Mouse (Mus musculus) MEL (cell line): ENCODE data around the gene Grin2b. TPM values are rescaled to one million over a fixed set of nuclear protein-coding genes. Genes with fewer than 3 reads are reported as not detected.

ENCODE experiments used
- DNase-seq: peaks from one replicate; pipeline ENCODE4 v3.0.0; 2011; ENCODE audit warnings: low read depth, low spot score
- H3K27ac ChIP-seq: 2 replicates; pipeline ENCODE4 v1.5.1; 2012; ENCODE audit warnings: low read depth, mild to moderate bottlenecking, control low read depth, low read length, moderate library complexity; ENCODE audit not compliant: control insufficient read depth
- H3K27me3 ChIP-seq, 2 experiments: fragments of 150-350 bp in 1 of 2; sonication (generic) in 1 of 2; 2 replicates each; pipeline ENCODE4 v1.6.1; 2012; ENCODE audit warnings: low read length in 2 of 2, mild to moderate bottlenecking in 2 of 2, improper control_type of control experiment in 1 of 2, moderate library complexity in 1 of 2; ENCODE audit not compliant: insufficient read depth in 2 of 2, control insufficient read depth in 1 of 2
- H3K36me3 ChIP-seq, 2 experiments: 2 replicates each; pipeline ENCODE4 v1.6.1; 2012 to 2014; ENCODE audit warnings: low read length in 2 of 2, improper control_type of control experiment in 1 of 2, inconsistent platforms in 1 of 2, mild to moderate bottlenecking in 1 of 2; ENCODE audit not compliant: insufficient read depth in 2 of 2, control insufficient read depth in 1 of 2
- H3K4me1 ChIP-seq, 2 experiments: fragments of 150-350 bp in 1 of 2; sonication (generic) in 1 of 2; 2 replicates each; pipeline ENCODE4 v1.6.1; 2012; ENCODE audit warnings: low read length in 2 of 2, improper control_type of control experiment in 1 of 2, mild to moderate bottlenecking in 1 of 2; ENCODE audit not compliant: insufficient read depth in 2 of 2, control insufficient read depth in 1 of 2
- H3K4me3 ChIP-seq, 2 experiments: fragments of 150-350 bp in 1 of 2; sonication (generic) in 1 of 2; 2 replicates each; pipeline ENCODE4 v1.5.1; 2012; ENCODE audit warnings: low read depth in 2 of 2, low read length in 2 of 2, mild to moderate bottlenecking in 2 of 2, moderate library complexity in 2 of 2, control low read depth in 1 of 2, improper control_type of control experiment in 1 of 2; ENCODE audit not compliant: control insufficient read depth in 1 of 2, insufficient read depth in 1 of 2
- H3K79me2 ChIP-seq: 2 replicates; pipeline ENCODE4 v1.6.1; 2012; ENCODE audit warnings: mild to moderate bottlenecking, low read length, moderate library complexity; ENCODE audit not compliant: control insufficient read depth, poor library complexity, insufficient read depth
- H3K9ac ChIP-seq: 2 replicates; pipeline ENCODE4 v1.6.1; 2012; ENCODE audit warnings: low read depth, mild to moderate bottlenecking, control low read depth, low read length, moderate library complexity; ENCODE audit not compliant: control insufficient read depth, poor library complexity, severe bottlenecking
- H3K9me3 ChIP-seq: fragments of 150-350 bp; sonication (generic); replicated peaks from 2 replicates; pipeline ENCODE4 v1.6.1; 2012; ENCODE audit warnings: mild to moderate bottlenecking, low read length, improper control_type of control experiment, moderate library complexity; ENCODE audit not compliant: insufficient read depth
- BHLHE40 ChIP-seq: IDR thresholded peaks from 2 replicates; pipeline ENCODE4 v1.6.1; 2012; ENCODE audit warnings: low read depth, mild to moderate bottlenecking, inconsistent platforms, low read length, improper control_type of control experiment, borderline replicate concordance
- CHD1 ChIP-seq: IDR thresholded peaks from 2 replicates; pipeline ENCODE4 v1.6.1; 2012; ENCODE audit warnings: low read depth, mild to moderate bottlenecking, inconsistent platforms, low read length, improper control_type of control experiment
- CHD2 ChIP-seq: IDR thresholded peaks from 2 replicates; pipeline ENCODE4 v1.6.1; 2011; ENCODE audit warnings: low read length, improper control_type of control experiment
- CTCF ChIP-seq, 3 experiments: IDR thresholded peaks in 2 of 3; conservative IDR thresholded peaks in 1 of 3; 2 replicates each; pipeline ENCODE4 v1.5.1; 2011 to 2012; ENCODE audit warnings: low read length in 3 of 3, low read depth in 2 of 3, mild to moderate bottlenecking in 2 of 3, improper control_type of control experiment in 1 of 3, inconsistent platforms in 1 of 3, mixed read lengths in 1 of 3, moderate library complexity in 1 of 3; ENCODE audit not compliant: control insufficient read depth in 1 of 3, insufficient read depth in 1 of 3, poor library complexity in 1 of 3, severe bottlenecking in 1 of 3
- ELF1 ChIP-seq: IDR thresholded peaks from 2 replicates; pipeline ENCODE4 v1.6.1; 2014; ENCODE audit warnings: low read depth, mild to moderate bottlenecking, inconsistent platforms, low read length, improper control_type of control experiment, moderate library complexity
- ETS1 ChIP-seq: IDR thresholded peaks from 2 replicates; pipeline ENCODE4 v1.6.1; 2012; ENCODE audit warnings: low read depth, mild to moderate bottlenecking, inconsistent platforms, low read length, improper control_type of control experiment, moderate library complexity
- GATA1 ChIP-seq: IDR thresholded peaks from 2 replicates; pipeline ENCODE4 v1.6.1; 2011; ENCODE audit warnings: low read depth, low read length, improper control_type of control experiment
- HCFC1 ChIP-seq: IDR thresholded peaks from 2 replicates; pipeline ENCODE4 v1.6.1; 2012; ENCODE audit warnings: low read depth, mild to moderate bottlenecking, inconsistent platforms, low read length, improper control_type of control experiment, moderate library complexity
- KAT2A ChIP-seq: conservative IDR thresholded peaks from 2 replicates; pipeline ENCODE4 v1.6.1; 2012; ENCODE audit warnings: low read depth, low read length, improper control_type of control experiment, inconsistent platforms
- MAX ChIP-seq: IDR thresholded peaks from 2 replicates; pipeline ENCODE4 v1.6.1; 2011; ENCODE audit warnings: low read length, improper control_type of control experiment
- MAZ ChIP-seq: IDR thresholded peaks from 2 replicates; pipeline ENCODE4 v1.6.1; 2012; ENCODE audit warnings: low read depth, mild to moderate bottlenecking, inconsistent platforms, low read length, improper control_type of control experiment
- MEF2A ChIP-seq: IDR thresholded peaks from 2 replicates; pipeline ENCODE4 v1.6.1; 2014; ENCODE audit warnings: low read depth, mild to moderate bottlenecking, inconsistent platforms, low read length, improper control_type of control experiment; ENCODE audit not compliant: poor library complexity, insufficient replicate concordance, severe bottlenecking; ENCODE audit errors: extremely low read depth
- MXI1 ChIP-seq: IDR thresholded peaks from 2 replicates; pipeline ENCODE4 v1.6.1; 2011; ENCODE audit warnings: mild to moderate bottlenecking, low read depth, low read length, improper control_type of control experiment
- NELFE ChIP-seq: IDR thresholded peaks from 2 replicates; pipeline ENCODE4 v1.6.1; 2011; ENCODE audit warnings: low read depth, low read length, improper control_type of control experiment
- NRF1 ChIP-seq: IDR thresholded peaks from 2 replicates; pipeline ENCODE4 v1.6.1; 2014; ENCODE audit warnings: low read depth, mild to moderate bottlenecking, inconsistent platforms, low read length, improper control_type of control experiment, moderate library complexity; ENCODE audit not compliant: poor library complexity, insufficient read depth, severe bottlenecking
- POLR2A ChIP-seq, 2 experiments: IDR thresholded peaks; 2 replicates each; pipeline ENCODE4 v1.6.1; 2011 to 2012; ENCODE audit warnings: low read length in 2 of 2, mild to moderate bottlenecking in 2 of 2, control low read depth in 1 of 2, improper control_type of control experiment in 1 of 2, low read depth in 1 of 2, moderate library complexity in 1 of 2; ENCODE audit not compliant: control insufficient read depth in 1 of 2, insufficient read depth in 1 of 2, poor library complexity in 1 of 2
- POLR2AphosphoS2 ChIP-seq: IDR thresholded peaks from 2 replicates; pipeline ENCODE4 v1.6.1; 2011; ENCODE audit warnings: low read length, improper control_type of control experiment
- POLR2AphosphoS5 ChIP-seq: IDR thresholded peaks from 2 replicates; pipeline ENCODE4 v1.6.1; 2012; ENCODE audit warnings: low read depth, borderline replicate concordance, mild to moderate bottlenecking, inconsistent platforms, low read length, moderate library complexity, mixed read lengths
- RAD21 ChIP-seq: IDR thresholded peaks from 2 replicates; pipeline ENCODE4 v1.6.1; 2011; ENCODE audit warnings: mild to moderate bottlenecking, low read depth, low read length, improper control_type of control experiment
- RCOR1 ChIP-seq: IDR thresholded peaks from 2 replicates; pipeline ENCODE4 v1.6.1; 2012; ENCODE audit warnings: low read depth, mild to moderate bottlenecking, inconsistent platforms, low read length, improper control_type of control experiment
- SIN3A ChIP-seq: IDR thresholded peaks from 2 replicates; pipeline ENCODE4 v1.6.1; 2012; ENCODE audit warnings: low read length, improper control_type of control experiment, inconsistent platforms
- TAL1 ChIP-seq: IDR thresholded peaks from 2 replicates; pipeline ENCODE4 v1.6.1; 2012; ENCODE audit warnings: mild to moderate bottlenecking, inconsistent platforms, low read length, moderate library complexity, mixed read lengths
- TCF12 ChIP-seq: IDR thresholded peaks from 2 replicates; pipeline ENCODE4 v1.6.1; 2014; ENCODE audit warnings: low read depth, mild to moderate bottlenecking, inconsistent platforms, low read length, improper control_type of control experiment, moderate library complexity
- UBTF ChIP-seq: IDR thresholded peaks from 2 replicates; pipeline ENCODE4 v1.6.1; 2012; ENCODE audit warnings: low read depth, mild to moderate bottlenecking, inconsistent platforms, low read length, improper control_type of control experiment, moderate library complexity, borderline replicate concordance; ENCODE audit not compliant: insufficient read depth
- ZC3H11A ChIP-seq: IDR thresholded peaks from 2 replicates; pipeline ENCODE4 v1.6.1; 2012; ENCODE audit warnings: low read depth, mild to moderate bottlenecking, inconsistent platforms, low read length, improper control_type of control experiment
- ZKSCAN1 ChIP-seq: IDR thresholded peaks from 2 replicates; pipeline ENCODE4 v1.6.1; 2012; ENCODE audit warnings: low read depth, mild to moderate bottlenecking, inconsistent platforms, low read length, improper control_type of control experiment, moderate library complexity
- ZMIZ1 ChIP-seq: IDR thresholded peaks from 2 replicates; pipeline ENCODE4 v1.6.1; 2012; ENCODE audit warnings: low read depth, mild to moderate bottlenecking, inconsistent platforms, low read length, improper control_type of control experiment, moderate library complexity
- ZNF384 ChIP-seq: IDR thresholded peaks from 2 replicates; pipeline ENCODE4 v1.6.1; 2012; ENCODE audit warnings: low read depth, mild to moderate bottlenecking, inconsistent platforms, low read length, improper control_type of control experiment
- polyA plus RNA-seq, 2 experiments: library from polyadenylated mRNA; stranded (reverse) in 1 of 2; unstranded in 1 of 2; fragments of >175 nt in 1 of 2; fragments of >200 nt in 1 of 2; gene quantifications; 2 replicates each; pipeline versions ENCODE4 v1.2.1 to v1.2.4; 2012; ENCODE audit warnings: low replicate concordance in 2 of 2, low read depth in 1 of 2; ENCODE audit not compliant: insufficient read length in 2 of 2, insufficient read depth in 1 of 2, missing spikeins in 1 of 2
- total RNA-seq: library from RNA; depleted of rRNA; stranded (reverse); fragments of 300-350 nt; gene quantifications from 2 replicates; pipeline ENCODE4 v1.2.3, GENCODE M21; 2012

Grin2b gene
- total and polyA plus RNA-seq, 3 experiments, result not detected

GRCm38 (mm10) chr6:135758735-135759134 lies 414.6 kb downstream of the Grin2b start:
- Histone ChIP-seq H3K27me3 (no peaks in the 10 kb centered on the region), H3K9me3 (no peaks in the 10 kb centered on the region)
- DNase-seq, result no peak

DNA sequence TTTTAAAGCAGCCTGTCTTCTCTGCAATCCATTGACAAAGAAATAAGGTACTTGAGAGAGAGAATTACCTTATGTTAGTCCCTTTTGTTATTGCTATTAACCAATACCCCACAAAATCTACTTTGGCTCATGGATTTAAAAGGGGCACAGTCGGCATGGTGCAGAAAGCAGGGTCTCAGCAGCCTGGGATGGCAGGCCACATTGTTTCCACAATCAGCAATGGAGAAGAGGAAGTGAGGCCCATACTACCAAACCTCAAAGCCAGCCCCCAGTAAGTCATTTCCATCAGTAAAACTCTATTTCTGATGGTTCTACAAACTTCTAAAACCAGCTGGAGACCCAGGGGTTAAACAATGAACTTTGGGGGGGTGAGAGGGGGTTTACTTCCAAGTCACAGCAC lies 417.2 kb downstream of the Grin2b start:
- no peak overlapping the region for H3K4me3 ChIP-seq
- H3K79me2 ChIP-seq, result no peaks in the 10 kb centered on the region
- no peak overlapping the region for H3K27ac ChIP-seq
- H3K9ac ChIP-seq, result no peak overlapping the region
- no peaks in the 10 kb centered on the region for H3K9me3 ChIP-seq
- no peaks in the 10 kb centered on the region for H3K4me1 ChIP-seq
- no peaks in the 10 kb centered on the region for H3K36me3 ChIP-seq
- DNase-seq, result no peak
- H3K27me3 ChIP-seq, result no peaks in the 10 kb centered on the region
- TF ChIP-seq ZC3H11A (no peak), POLR2A (IDR thresholded peaks at IDR 0.05; ENCODE audit: control insufficient read depth in 1 of 2, insufficient read depth in 1 of 2, low read depth in 1 of 2, low read length in 2 of 2, poor library complexity in 1 of 2) (no peak), RCOR1 (no peak), ELF1 (no peak), UBTF (no peak), CHD1 (no peak), HCFC1 (no peak), CTCF (IDR thresholded peaks at IDR 0.05 in 2 of 3, conservative IDR thresholded peaks at IDR 0.05 in 1 of 3; ENCODE audit: control insufficient read depth in 1 of 3, insufficient read depth in 1 of 3, low read depth in 2 of 3, low read length in 3 of 3, poor library complexity in 1 of 3, severe bottlenecking in 1 of 3) (no peak), MAZ (no peak), TAL1 (no peak), MEF2A (no peak), POLR2AphosphoS5 (no peak), NRF1 (no peak), BHLHE40 (no peak), SIN3A (no peak), NELFE (no peak), MXI1 (no peak), POLR2AphosphoS2 (no peak), MAX (no peak), ZNF384 (no peak)

More at GRCm38 (mm10) chr6:135758735-135759134, 414.6 kb downstream of the Grin2b start:
- Histone ChIP-seq H3K36me3 (no peaks in the 10 kb centered on the region), H3K27ac (no peak overlapping the region), H3K79me2 (no peaks in the 10 kb centered on the region), H3K4me3 (no peak overlapping the region), H3K4me1 (no peaks in the 10 kb centered on the region), H3K9ac (no peak overlapping the region)
- TF ChIP-seq CHD2, result no peak
- TF ChIP-seq MAZ, result no peak
- no peak for TF ChIP-seq KAT2A
- TF ChIP-seq MEF2A, result no peak
- no peak for TF ChIP-seq RAD21
- no peak for TF ChIP-seq ZKSCAN1
- TF ChIP-seq TCF12, result no peak
- TF ChIP-seq GATA1, result no peak
- TF ChIP-seq POLR2AphosphoS5, result no peak
- TF ChIP-seq ETS1, result no peak
- TF ChIP-seq ZMIZ1, result no peak
